Mouse (Mus musculus) spleen, adult 10 weeks (tissue): ENCODE results near the gene Vegfd. TPM values are rescaled to one million over a fixed set of nuclear protein-coding genes. Genes with fewer than 3 reads are reported as not detected.

Source experiments
- polyA plus RNA-seq: library from polyadenylated mRNA; stranded (reverse); fragments of 350-450 nt; fragmentation: Illumina TruSeq; extraction: RNeasy Lipid Tissue Mini Kit (QIAGEN cat#74804); gene quantifications from one replicate; pipeline ENCODE4 v1.2.3, GENCODE M21; 2015; ENCODE audit warnings: low replicate concordance; ENCODE audit not compliant: insufficient read depth

Gene Vegfd
- polyA plus RNA-seq: 4.8 TPM

GRCm38 (mm10) chrX:164373081-164373480 lies at the start of gene Vegfd:
Vegfd (plus strand) TSS chrX:164373378.

GRCm38 (mm10) chrX:164419471-164419939 lies 46.3 kb downstream of the Vegfd start, which contains the start of gene Piga:
Piga (plus strand) TSS chrX:164419787.

GRCm38 (mm10) chrX:164436709-164437108 lies 63.5 kb downstream of the Vegfd start, which contains the start of gene Asb11:
Asb11 (plus strand) TSS chrX:164436994.

Other genes starting within 250 kb of the Vegfd start
- gene Ace2, start 234.0 kb upstream of the Vegfd start, polyA plus RNA-seq: 0.14 TPM
- gene Bmx, start 115.2 kb upstream of the Vegfd start, polyA plus RNA-seq: 1.3 TPM
- gene Pir, start 104.0 kb upstream of the Vegfd start, polyA plus RNA-seq: 1.7 TPM
- 23.1 TPM for gene Piga, start 46.4 kb downstream of the Vegfd start, polyA plus RNA-seq
- 0.17 TPM for gene Asb11, start 63.6 kb downstream of the Vegfd start, polyA plus RNA-seq
- gene Asb9, start 132.9 kb downstream of the Vegfd start, polyA plus RNA-seq: not detected